Mouse (Mus musculus): ENCODE results near the gene Snrpa1.

DNA sequence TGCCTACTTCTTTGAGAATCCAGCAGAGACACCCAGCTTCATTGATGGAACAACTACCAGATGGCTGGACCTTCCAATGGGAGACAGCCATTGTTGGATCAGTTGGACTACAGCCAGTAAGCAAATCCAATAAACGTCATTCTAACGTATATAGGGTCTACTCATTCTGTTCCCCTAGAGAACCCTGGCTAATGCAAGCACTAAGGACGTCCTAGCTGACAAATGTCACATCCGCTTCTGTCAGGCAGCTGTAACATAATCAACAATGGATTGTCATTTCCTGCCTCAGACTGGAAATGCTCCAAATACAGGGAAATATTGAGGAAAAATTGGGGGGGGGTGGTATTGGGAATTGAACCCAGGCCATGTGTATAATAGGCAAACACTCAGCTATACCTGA is 47.0 kb downstream of the Snrpa1 start:
- TF ChIP-seq CTCF (IDR thresholded peaks at IDR 0.05; ENCODE audit: low read depth, low read length) = no peak
- TF ChIP-seq POLR2A (IDR thresholded peaks at IDR 0.05; ENCODE audit: insufficient read depth, low read length) = no peak
- TF ChIP-seq EP300 (IDR thresholded peaks at IDR 0.05; ENCODE audit: insufficient read depth, low read depth, low read length) = no peak

Measured in ES-Bruce4 (cell line).